Mouse (Mus musculus) MEL (cell line): ENCODE data around the gene Slc35g3. TPM values are rescaled to one million over a fixed set of nuclear protein-coding genes. Genes with fewer than 3 reads are reported as not detected.
A peak's percentile ranks its signal among the peaks of the same experiment; 100 is the strongest.

ENCODE experiments used
- DNase-seq: peaks from one replicate; pipeline ENCODE4 v3.0.0; 2011; ENCODE audit warnings: low read depth, low spot score
- H3K27ac ChIP-seq: 2 replicates; pipeline ENCODE4 v1.5.1; 2012; ENCODE audit warnings: low read depth, mild to moderate bottlenecking, control low read depth, low read length, moderate library complexity; ENCODE audit not compliant: control insufficient read depth
- H3K27me3 ChIP-seq, 2 experiments: fragments of 150-350 bp in 1 of 2; sonication (generic) in 1 of 2; 2 replicates each; pipeline ENCODE4 v1.6.1; 2012; ENCODE audit warnings: low read length in 2 of 2, mild to moderate bottlenecking in 2 of 2, improper control_type of control experiment in 1 of 2, moderate library complexity in 1 of 2; ENCODE audit not compliant: insufficient read depth in 2 of 2, control insufficient read depth in 1 of 2
- H3K36me3 ChIP-seq, 2 experiments: 2 replicates each; pipeline ENCODE4 v1.6.1; 2012 to 2014; ENCODE audit warnings: low read length in 2 of 2, improper control_type of control experiment in 1 of 2, inconsistent platforms in 1 of 2, mild to moderate bottlenecking in 1 of 2; ENCODE audit not compliant: insufficient read depth in 2 of 2, control insufficient read depth in 1 of 2
- H3K4me1 ChIP-seq, 2 experiments: fragments of 150-350 bp in 1 of 2; sonication (generic) in 1 of 2; 2 replicates each; pipeline ENCODE4 v1.6.1; 2012; ENCODE audit warnings: low read length in 2 of 2, improper control_type of control experiment in 1 of 2, mild to moderate bottlenecking in 1 of 2; ENCODE audit not compliant: insufficient read depth in 2 of 2, control insufficient read depth in 1 of 2
- H3K4me3 ChIP-seq, 2 experiments: fragments of 150-350 bp in 1 of 2; sonication (generic) in 1 of 2; 2 replicates each; pipeline ENCODE4 v1.5.1; 2012; ENCODE audit warnings: low read depth in 2 of 2, low read length in 2 of 2, mild to moderate bottlenecking in 2 of 2, moderate library complexity in 2 of 2, control low read depth in 1 of 2, improper control_type of control experiment in 1 of 2; ENCODE audit not compliant: control insufficient read depth in 1 of 2, insufficient read depth in 1 of 2
- H3K79me2 ChIP-seq: 2 replicates; pipeline ENCODE4 v1.6.1; 2012; ENCODE audit warnings: mild to moderate bottlenecking, low read length, moderate library complexity; ENCODE audit not compliant: control insufficient read depth, poor library complexity, insufficient read depth
- H3K9ac ChIP-seq: 2 replicates; pipeline ENCODE4 v1.6.1; 2012; ENCODE audit warnings: low read depth, mild to moderate bottlenecking, control low read depth, low read length, moderate library complexity; ENCODE audit not compliant: control insufficient read depth, poor library complexity, severe bottlenecking
- H3K9me3 ChIP-seq: fragments of 150-350 bp; sonication (generic); replicated peaks from 2 replicates; pipeline ENCODE4 v1.6.1; 2012; ENCODE audit warnings: mild to moderate bottlenecking, low read length, improper control_type of control experiment, moderate library complexity; ENCODE audit not compliant: insufficient read depth
- BHLHE40 ChIP-seq: IDR thresholded peaks from 2 replicates; pipeline ENCODE4 v1.6.1; 2012; ENCODE audit warnings: low read depth, mild to moderate bottlenecking, inconsistent platforms, low read length, improper control_type of control experiment, borderline replicate concordance
- CHD2 ChIP-seq: IDR thresholded peaks from 2 replicates; pipeline ENCODE4 v1.6.1; 2011; ENCODE audit warnings: low read length, improper control_type of control experiment
- E2F4 ChIP-seq: IDR thresholded peaks from 2 replicates; pipeline ENCODE4 v1.6.1; 2011; ENCODE audit warnings: low read depth, low read length, improper control_type of control experiment, borderline replicate concordance
- ELF1 ChIP-seq: IDR thresholded peaks from 2 replicates; pipeline ENCODE4 v1.6.1; 2014; ENCODE audit warnings: low read depth, mild to moderate bottlenecking, inconsistent platforms, low read length, improper control_type of control experiment, moderate library complexity
- ETS1 ChIP-seq: IDR thresholded peaks from 2 replicates; pipeline ENCODE4 v1.6.1; 2012; ENCODE audit warnings: low read depth, mild to moderate bottlenecking, inconsistent platforms, low read length, improper control_type of control experiment, moderate library complexity
- GABPA ChIP-seq: IDR thresholded peaks from 2 replicates; pipeline ENCODE4 v1.6.1; 2012; ENCODE audit warnings: low read depth, mild to moderate bottlenecking, inconsistent platforms, low read length, improper control_type of control experiment, moderate library complexity
- HCFC1 ChIP-seq: IDR thresholded peaks from 2 replicates; pipeline ENCODE4 v1.6.1; 2012; ENCODE audit warnings: low read depth, mild to moderate bottlenecking, inconsistent platforms, low read length, improper control_type of control experiment, moderate library complexity
- JUND ChIP-seq: IDR thresholded peaks from 2 replicates; pipeline ENCODE4 v1.6.1; 2011; ENCODE audit warnings: low read depth, mild to moderate bottlenecking, improper control_type of control experiment, low read length
- KAT2A ChIP-seq: conservative IDR thresholded peaks from 2 replicates; pipeline ENCODE4 v1.6.1; 2012; ENCODE audit warnings: low read depth, low read length, improper control_type of control experiment, inconsistent platforms
- MAFK ChIP-seq: IDR thresholded peaks from 2 replicates; pipeline ENCODE4 v1.6.1; 2011; ENCODE audit warnings: low read depth, mild to moderate bottlenecking, low read length, improper control_type of control experiment, borderline replicate concordance
- MAX ChIP-seq: IDR thresholded peaks from 2 replicates; pipeline ENCODE4 v1.6.1; 2011; ENCODE audit warnings: low read length, improper control_type of control experiment
- MAZ ChIP-seq: IDR thresholded peaks from 2 replicates; pipeline ENCODE4 v1.6.1; 2012; ENCODE audit warnings: low read depth, mild to moderate bottlenecking, inconsistent platforms, low read length, improper control_type of control experiment
- MEF2A ChIP-seq: IDR thresholded peaks from 2 replicates; pipeline ENCODE4 v1.6.1; 2014; ENCODE audit warnings: low read depth, mild to moderate bottlenecking, inconsistent platforms, low read length, improper control_type of control experiment; ENCODE audit not compliant: poor library complexity, insufficient replicate concordance, severe bottlenecking; ENCODE audit errors: extremely low read depth
- MXI1 ChIP-seq: IDR thresholded peaks from 2 replicates; pipeline ENCODE4 v1.6.1; 2011; ENCODE audit warnings: mild to moderate bottlenecking, low read depth, low read length, improper control_type of control experiment
- MYC ChIP-seq: IDR thresholded peaks from 2 replicates; pipeline ENCODE4 v1.6.1; 2011; ENCODE audit warnings: low read depth, mild to moderate bottlenecking, low read length, improper control_type of control experiment, moderate library complexity
- NELFE ChIP-seq: IDR thresholded peaks from 2 replicates; pipeline ENCODE4 v1.6.1; 2011; ENCODE audit warnings: low read depth, low read length, improper control_type of control experiment
- NRF1 ChIP-seq: IDR thresholded peaks from 2 replicates; pipeline ENCODE4 v1.6.1; 2014; ENCODE audit warnings: low read depth, mild to moderate bottlenecking, inconsistent platforms, low read length, improper control_type of control experiment, moderate library complexity; ENCODE audit not compliant: poor library complexity, insufficient read depth, severe bottlenecking
- POLR2AphosphoS2 ChIP-seq: IDR thresholded peaks from 2 replicates; pipeline ENCODE4 v1.6.1; 2011; ENCODE audit warnings: low read length, improper control_type of control experiment
- POLR2AphosphoS5 ChIP-seq: IDR thresholded peaks from 2 replicates; pipeline ENCODE4 v1.6.1; 2012; ENCODE audit warnings: low read depth, borderline replicate concordance, mild to moderate bottlenecking, inconsistent platforms, low read length, moderate library complexity, mixed read lengths
- RCOR1 ChIP-seq: IDR thresholded peaks from 2 replicates; pipeline ENCODE4 v1.6.1; 2012; ENCODE audit warnings: low read depth, mild to moderate bottlenecking, inconsistent platforms, low read length, improper control_type of control experiment
- SIN3A ChIP-seq: IDR thresholded peaks from 2 replicates; pipeline ENCODE4 v1.6.1; 2012; ENCODE audit warnings: low read length, improper control_type of control experiment, inconsistent platforms
- SMC3 ChIP-seq: IDR thresholded peaks from 2 replicates; pipeline ENCODE4 v1.6.1; 2011; ENCODE audit warnings: low read depth, low read length, improper control_type of control experiment
- TAL1 ChIP-seq: IDR thresholded peaks from 2 replicates; pipeline ENCODE4 v1.6.1; 2012; ENCODE audit warnings: mild to moderate bottlenecking, inconsistent platforms, low read length, moderate library complexity, mixed read lengths
- TBP ChIP-seq: IDR thresholded peaks from 2 replicates; pipeline ENCODE4 v1.8.0; 2011; ENCODE audit warnings: low read depth, low read length, improper control_type of control experiment
- TCF12 ChIP-seq: IDR thresholded peaks from 2 replicates; pipeline ENCODE4 v1.6.1; 2014; ENCODE audit warnings: low read depth, mild to moderate bottlenecking, inconsistent platforms, low read length, improper control_type of control experiment, moderate library complexity
- UBTF ChIP-seq: IDR thresholded peaks from 2 replicates; pipeline ENCODE4 v1.6.1; 2012; ENCODE audit warnings: low read depth, mild to moderate bottlenecking, inconsistent platforms, low read length, improper control_type of control experiment, moderate library complexity, borderline replicate concordance; ENCODE audit not compliant: insufficient read depth
- USF2 ChIP-seq, 2 experiments: IDR thresholded peaks; 2 replicates each; pipeline ENCODE4 v1.6.1; 2011 to 2012; ENCODE audit warnings: improper control_type of control experiment in 2 of 2, low read length in 2 of 2, borderline replicate concordance in 1 of 2, inconsistent platforms in 1 of 2, low read depth in 1 of 2, mild to moderate bottlenecking in 1 of 2; ENCODE audit not compliant: insufficient read depth in 1 of 2
- ZC3H11A ChIP-seq: IDR thresholded peaks from 2 replicates; pipeline ENCODE4 v1.6.1; 2012; ENCODE audit warnings: low read depth, mild to moderate bottlenecking, inconsistent platforms, low read length, improper control_type of control experiment
- ZKSCAN1 ChIP-seq: IDR thresholded peaks from 2 replicates; pipeline ENCODE4 v1.6.1; 2012; ENCODE audit warnings: low read depth, mild to moderate bottlenecking, inconsistent platforms, low read length, improper control_type of control experiment, moderate library complexity
- ZMIZ1 ChIP-seq: IDR thresholded peaks from 2 replicates; pipeline ENCODE4 v1.6.1; 2012; ENCODE audit warnings: low read depth, mild to moderate bottlenecking, inconsistent platforms, low read length, improper control_type of control experiment, moderate library complexity
- polyA plus RNA-seq, 2 experiments: library from polyadenylated mRNA; stranded (reverse) in 1 of 2; unstranded in 1 of 2; fragments of >175 nt in 1 of 2; fragments of >200 nt in 1 of 2; gene quantifications; 2 replicates each; pipeline versions ENCODE4 v1.2.1 to v1.2.4; 2012; ENCODE audit warnings: low replicate concordance in 2 of 2, low read depth in 1 of 2; ENCODE audit not compliant: insufficient read length in 2 of 2, insufficient read depth in 1 of 2, missing spikeins in 1 of 2
- total RNA-seq: library from RNA; depleted of rRNA; stranded (reverse); fragments of 300-350 nt; gene quantifications from 2 replicates; pipeline ENCODE4 v1.2.3, GENCODE M21; 2012

Slc35g3 gene
- total and polyA plus RNA-seq, 3 experiments = 0.08 to 0.22 TPM; not detected in 1

DNA sequence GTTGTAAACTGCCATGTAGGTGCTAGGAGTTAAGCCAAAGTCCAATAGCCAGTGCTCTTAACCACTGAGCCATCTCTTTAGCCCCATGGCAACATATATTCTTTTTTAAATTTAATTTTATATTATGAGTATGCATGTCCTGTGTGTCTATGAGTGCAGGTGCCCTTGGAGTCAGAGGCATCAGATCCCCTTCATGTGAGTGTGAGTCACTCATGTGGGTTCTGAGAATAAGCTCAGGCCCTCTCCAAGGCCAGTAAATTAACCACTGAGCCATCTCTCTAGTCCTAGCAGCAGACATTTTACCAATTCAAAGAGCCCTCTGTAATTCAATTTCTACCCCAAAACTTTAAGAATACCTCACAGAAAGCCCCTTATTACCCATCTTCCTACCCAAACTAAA is 9.1 kb downstream of the Slc35g3 start:
- Histone ChIP-seq H3K27ac (no peak overlapping the region), H3K4me3 (no peak overlapping the region), H3K27me3 (no peaks in the 10 kb centered on the region), H3K79me2 (peaks cover 54% of the 10 kb centered on the region), H3K9ac (no peak overlapping the region), H3K36me3 (peaks cover 4 to 47% of the 10 kb centered on the region in 2 experiments; a peak in 3 of 4 replicates)
- DNase-seq = peak; percentile 35
- TF ChIP-seq TCF12 (no peak), MAZ (no peak), HCFC1 (no peak), ZMIZ1 (no peak), SIN3A (no peak), MEF2A (no peak), BHLHE40 (no peak), CHD2 (no peak), GABPA (no peak), MYC (no peak), KAT2A (no peak), RCOR1 (no peak), JUND (no peak)
- TF ChIP-seq, all 39 proteins: peak for 0
- Histone ChIP-seq H3K4me1 (peaks cover 16 to 26% of the 10 kb centered on the region in 2 experiments), H3K9me3 (no peaks in the 10 kb centered on the region)

DNA sequence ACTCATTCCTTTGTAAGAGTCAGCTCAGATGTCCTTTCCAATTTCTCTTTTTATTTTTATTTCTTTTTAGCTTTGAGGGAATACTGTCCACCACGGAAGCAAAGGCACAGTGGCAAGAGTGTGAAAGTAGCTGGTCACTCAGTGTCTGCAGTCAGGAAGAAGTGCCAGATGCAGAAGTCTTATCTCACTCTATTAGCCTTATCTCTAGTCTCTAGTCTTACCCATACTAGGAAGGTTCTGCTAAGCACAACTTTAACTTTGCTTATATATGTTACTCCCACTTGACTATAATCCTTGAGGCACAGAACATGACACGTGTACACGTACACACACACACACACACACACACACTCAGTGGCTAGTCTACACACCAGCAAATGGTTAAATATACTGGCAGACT is 10.1 kb downstream of the Slc35g3 start:
- H3K4me3 ChIP-seq = no peak overlapping the region
- peaks cover 7 to 44% of the 10 kb centered on the region in 2 experiments for H3K36me3 ChIP-seq
- H3K27me3 ChIP-seq = no peaks in the 10 kb centered on the region
- H3K79me2 ChIP-seq = peaks cover 48% of the 10 kb centered on the region
- peak overlapping the region; percentile 34; the same call in 1 of the 2 replicates for H3K9ac ChIP-seq
- DNase-seq = peak; percentile 44
- no peaks in the 10 kb centered on the region for H3K9me3 ChIP-seq
- H3K4me1 ChIP-seq = peaks cover 16 to 22% of the 10 kb centered on the region in 2 experiments
- H3K27ac ChIP-seq = 0 out of 2 replicates have a peak overlapping the region, but pooled peaks have one; percentile 7
- TF ChIP-seq NELFE = no peak
- no peak for TF ChIP-seq UBTF
- no peak for TF ChIP-seq BHLHE40
- no peak for TF ChIP-seq TAL1
- no peak for TF ChIP-seq POLR2AphosphoS2
- TF ChIP-seq MXI1 = 0 out of 2 replicates have a peak, but pooled peaks have one; percentile 20
- no peak for TF ChIP-seq ETS1
- no peak for TF ChIP-seq KAT2A
- TF ChIP-seq TCF12 = peak; percentile 64
- TF ChIP-seq E2F4 = no peak
- TF ChIP-seq SMC3 = no peak
- TF ChIP-seq POLR2AphosphoS5 = no peak
- no peak for TF ChIP-seq GABPA
- no peak for TF ChIP-seq ZC3H11A
- TF ChIP-seq MEF2A = no peak
- 0 out of 2 replicates have a peak, but pooled peaks have one; percentile 27 for TF ChIP-seq SIN3A
- TF ChIP-seq MAX = no peak
- TF ChIP-seq TBP = no peak
- TF ChIP-seq ELF1 = 0 out of 2 replicates have a peak, but pooled peaks have one; percentile 48
- TF ChIP-seq USF2 (IDR thresholded peaks at IDR 0.05; ENCODE audit: borderline replicate concordance in 1 of 2, insufficient read depth in 1 of 2, low read depth in 1 of 2, low read length in 2 of 2) = no peak
- no peak for TF ChIP-seq JUND
- no peak for TF ChIP-seq MAFK
- no peak for TF ChIP-seq NRF1
- no peak for TF ChIP-seq ZKSCAN1
